Mouse (Mus musculus) erythroblast, adult 5-6 weeks (primary cell): ENCODE results near the gene Col5a1. TPM values are rescaled to one million over a fixed set of nuclear protein-coding genes. Genes with fewer than 3 reads are reported as not detected.

Experiments
- ATAC-seq: replicated peaks from 2 replicates; pipeline ENCODE4 v1.8.0; 2016; ENCODE audit warnings: moderate number of reproducible peaks, mild to moderate bottlenecking, moderate TSS enrichment, inconsistent platforms; ENCODE audit not compliant: poor library complexity, low FRiP score, severe bottlenecking
- total RNA-seq, 2 experiments: library from RNA; stranded (forward) in 1 of 2; stranded (reverse) in 1 of 2; fragments of 150-400 nt in 1 of 2; fragments of 200-764, 138-1000 nt in 1 of 2; gene quantifications; 2 replicates each; pipeline versions ENCODE4 v1.2.3 to v1.2.4; 2015 to 2017; ENCODE audit warnings: low replicate concordance in 2 of 2

Gene Col5a1
- total RNA-seq, 2 experiments from 2014 or later, result 3.1 to 3.9 TPM

- no peak for ATAC-seq
Measured at GRCm38 (mm10) chr2:27956751-27957150, 70.5 kb downstream of the Col5a1 start.

GRCm38 (mm10) chr2:27957184-27957583 is 71.0 kb downstream of the Col5a1 start:
- no peak for ATAC-seq

DNA sequence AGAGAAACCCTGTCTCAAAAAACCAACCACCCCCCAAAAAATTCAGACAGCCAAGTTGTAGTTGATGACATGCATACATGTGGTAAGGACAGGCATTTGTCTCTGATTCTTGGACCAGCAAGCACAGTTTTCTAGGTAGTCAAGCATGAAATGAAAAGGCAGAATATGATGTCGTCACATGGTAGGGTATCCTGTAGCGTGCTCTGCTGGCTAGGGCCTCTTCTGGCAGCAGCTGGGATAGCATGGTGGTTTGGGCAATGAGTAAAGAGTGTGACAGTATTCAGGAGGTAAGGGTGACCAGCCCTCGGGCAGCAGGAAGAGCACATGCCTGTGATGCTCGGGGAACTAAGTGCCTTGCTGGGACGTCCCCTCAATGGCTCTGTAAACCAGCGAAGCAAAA is 73.0 kb downstream of the Col5a1 start:
- no peak for ATAC-seq

DNA sequence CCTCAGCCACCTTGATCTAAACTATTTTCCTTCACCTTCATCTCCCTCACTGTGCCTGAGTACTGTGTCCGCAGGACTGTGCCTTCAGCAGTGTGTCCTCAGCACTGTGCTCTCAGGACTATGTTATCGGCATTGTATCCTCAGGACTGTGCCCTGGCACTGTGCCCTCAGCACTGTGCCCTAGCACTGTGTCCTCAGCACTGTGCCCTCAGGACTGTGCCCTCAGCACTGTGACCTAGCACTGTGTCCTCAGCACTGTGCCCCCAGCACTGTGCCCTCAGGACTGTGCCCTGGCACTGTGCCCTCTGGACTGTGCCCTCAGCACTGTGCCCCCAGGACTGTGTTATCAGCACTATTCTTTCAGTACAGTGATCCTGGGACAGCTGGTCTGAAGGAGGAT is 75.0 kb downstream of the Col5a1 start:
- ATAC-seq, result 0 out of 2 replicates have a peak, but pooled peaks have one; percentile 26

- ATAC-seq, result no peak
Measured at GRCm38 (mm10) chr2:27962406-27962805, 76.2 kb downstream of the Col5a1 start.

DNA sequence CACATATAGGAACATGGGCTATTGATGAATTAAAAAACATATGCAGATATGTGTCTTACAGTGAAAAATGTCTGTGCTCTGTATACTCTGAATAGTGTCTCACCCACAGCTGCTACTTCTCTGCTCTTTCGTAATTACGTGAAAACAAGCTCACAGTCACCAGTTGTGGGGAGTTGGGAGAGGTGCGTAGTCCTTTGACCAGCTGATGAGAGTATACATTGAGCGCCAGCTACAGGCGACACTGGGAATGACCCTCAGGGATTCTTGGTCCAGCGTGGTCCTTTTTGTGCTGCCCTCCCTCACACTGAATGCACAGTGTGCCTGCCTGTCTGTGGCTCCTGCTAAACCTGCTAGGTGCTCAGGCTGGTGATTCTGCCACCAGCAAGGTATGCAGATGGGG is 82.9 kb downstream of the Col5a1 start:
- 0 out of 2 replicates have a peak, but pooled peaks have one; percentile 40 for ATAC-seq

- ATAC-seq, result peak; percentile 72
Measured at GRCm38 (mm10) chr2:27973840-27974239, 87.6 kb downstream of the Col5a1 start.

- no peak for ATAC-seq
Measured at GRCm38 (mm10) chr2:27975786-27976185, 89.6 kb downstream of the Col5a1 start.

- ATAC-seq, result no peak
Measured at GRCm38 (mm10) chr2:27976512-27976911, 90.3 kb downstream of the Col5a1 start.

DNA sequence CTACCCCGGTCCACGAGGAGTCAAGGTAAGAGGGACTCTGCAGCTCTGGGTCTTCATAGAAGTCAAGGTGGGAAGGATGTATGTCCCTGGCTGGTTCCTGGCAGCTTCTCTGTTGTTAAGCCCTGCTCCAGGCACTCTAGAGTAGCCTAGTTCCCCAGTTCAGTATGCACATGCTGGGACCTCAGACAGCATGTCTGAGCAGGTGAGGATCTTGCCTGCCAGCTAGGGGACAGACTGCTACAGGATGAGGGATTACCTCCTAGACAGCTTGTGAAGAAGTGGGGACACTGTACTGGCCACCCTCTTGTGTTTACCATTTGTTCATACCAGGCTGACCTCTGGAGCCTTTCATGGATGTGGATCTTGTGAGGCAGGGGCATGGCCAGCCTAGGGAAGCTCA is 94.8 kb downstream of the Col5a1 start:
- ATAC-seq, result 0 out of 2 replicates have a peak, but pooled peaks have one; percentile 4

DNA sequence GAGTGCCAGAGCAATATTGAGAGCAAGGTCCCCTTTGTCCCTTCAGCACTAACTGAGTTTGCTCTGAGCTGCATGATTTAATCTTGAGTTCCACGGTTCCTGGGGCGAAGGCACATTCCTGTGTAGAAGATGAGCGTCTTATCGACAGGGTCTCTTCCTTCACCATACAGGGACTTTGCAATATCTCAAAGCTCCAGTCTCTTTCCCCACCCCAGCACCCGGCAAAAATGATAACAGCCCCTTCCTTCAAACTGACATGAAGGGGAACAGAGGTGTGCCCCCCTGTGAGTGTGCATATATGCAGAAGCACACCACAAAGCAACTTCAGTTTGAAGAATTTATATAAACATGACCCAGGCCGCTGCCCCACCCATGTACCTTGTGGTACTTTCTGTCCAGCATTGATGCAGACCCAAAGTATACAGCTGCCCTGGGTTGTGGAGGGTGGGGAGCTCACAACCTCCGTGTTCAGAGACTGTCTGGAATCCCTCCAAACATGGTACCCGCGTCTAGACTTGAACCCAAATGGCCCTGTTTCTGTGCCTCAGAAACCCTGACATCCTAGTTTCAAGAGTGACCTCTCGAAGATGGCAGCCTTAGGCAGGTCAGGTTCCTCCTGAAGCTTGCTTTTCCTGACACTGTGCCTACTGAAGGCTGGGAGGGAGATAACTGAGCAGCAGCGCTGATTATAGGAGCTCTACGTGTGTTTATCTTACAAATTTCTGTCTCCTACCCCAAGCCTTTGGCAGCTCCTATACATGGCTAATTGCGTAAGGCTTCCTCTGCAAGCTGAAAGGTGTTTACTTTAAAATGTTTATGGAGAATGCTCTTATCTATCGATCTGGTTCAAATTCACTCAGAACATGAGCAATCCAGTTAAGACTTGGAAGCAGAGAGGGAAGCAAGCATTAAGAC is 95.7 kb downstream of the Col5a1 start:
- ATAC-seq, result peak; percentile 59

GRCm38 (mm10) chr2:27983093-27983492 is 96.9 kb downstream of the Col5a1 start:
- ATAC-seq, result no peak

GRCm38 (mm10) chr2:27983884-27984283 is 97.7 kb downstream of the Col5a1 start:
- peak; percentile 71 for ATAC-seq

GRCm38 (mm10) chr2:27986751-27987150 is 100.5 kb downstream of the Col5a1 start:
- no peak for ATAC-seq

DNA sequence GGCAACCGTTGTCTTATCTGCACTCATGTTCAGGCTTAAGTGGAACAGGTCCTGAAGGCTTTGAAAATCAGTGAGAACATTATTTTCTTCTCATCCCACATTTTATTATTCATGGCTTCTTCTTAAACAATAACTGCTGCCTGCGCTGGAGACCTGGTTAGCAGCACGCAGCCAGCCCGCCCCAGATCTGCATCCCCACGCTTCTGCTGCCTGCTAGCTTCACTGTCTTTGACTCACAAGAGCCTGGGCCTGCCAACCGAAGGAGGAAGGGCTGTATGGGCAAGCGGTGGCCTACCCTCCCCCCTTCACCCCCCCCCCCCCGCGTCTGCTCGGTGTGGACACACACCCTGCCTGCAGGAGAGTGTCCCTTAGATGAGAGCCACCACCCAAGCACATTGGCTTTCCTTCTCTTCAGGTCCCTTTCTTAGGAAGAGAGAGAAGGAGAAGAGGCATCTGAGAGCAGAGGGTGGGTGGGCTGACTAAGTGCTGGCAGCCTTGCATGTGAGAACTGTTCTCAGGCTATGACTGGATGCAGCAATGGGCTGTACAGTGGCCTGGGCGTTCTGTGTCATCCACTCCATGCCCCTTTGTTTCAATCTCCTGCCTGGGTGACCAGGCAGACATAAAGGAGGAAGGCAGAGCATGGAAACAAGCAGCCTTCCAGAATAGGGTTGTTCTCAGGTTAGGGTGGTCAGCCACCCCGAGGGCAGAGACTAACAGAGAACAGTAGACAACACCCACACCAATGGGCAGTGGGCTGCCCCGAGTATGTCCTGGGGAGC is 104.4 kb downstream of the Col5a1 start:
- no peak for ATAC-seq

DNA sequence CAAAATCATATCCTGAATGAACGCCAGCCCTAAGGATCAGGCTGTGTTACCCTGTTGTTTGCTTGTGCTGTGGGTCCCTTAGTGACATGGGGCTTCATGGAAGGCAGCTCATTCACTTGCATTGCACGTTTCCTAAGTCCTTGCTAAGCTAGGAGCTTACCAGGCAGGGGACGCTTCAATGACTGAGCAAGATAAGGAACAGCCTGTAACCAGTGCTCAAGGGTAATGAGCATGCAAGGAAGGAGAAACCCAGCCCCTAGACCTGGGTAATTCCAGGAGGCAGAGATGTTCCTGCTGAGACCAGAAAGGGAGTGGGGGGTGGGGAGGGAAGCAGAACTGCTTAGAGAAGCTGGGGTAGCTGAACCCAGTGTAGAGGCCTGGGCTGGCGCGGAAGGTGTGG is 107.2 kb downstream of the Col5a1 start:
- no peak for ATAC-seq

- ATAC-seq, result peak; percentile 78
Measured at GRCm38 (mm10) chr2:27999996-28000583, 113.9 kb downstream of the Col5a1 start.

GRCm38 (mm10) chr2:28000660-28001059 is 114.4 kb downstream of the Col5a1 start:
- peak; percentile 46 for ATAC-seq

GRCm38 (mm10) chr2:28001206-28001605 is 115.0 kb downstream of the Col5a1 start:
- no peak for ATAC-seq

DNA sequence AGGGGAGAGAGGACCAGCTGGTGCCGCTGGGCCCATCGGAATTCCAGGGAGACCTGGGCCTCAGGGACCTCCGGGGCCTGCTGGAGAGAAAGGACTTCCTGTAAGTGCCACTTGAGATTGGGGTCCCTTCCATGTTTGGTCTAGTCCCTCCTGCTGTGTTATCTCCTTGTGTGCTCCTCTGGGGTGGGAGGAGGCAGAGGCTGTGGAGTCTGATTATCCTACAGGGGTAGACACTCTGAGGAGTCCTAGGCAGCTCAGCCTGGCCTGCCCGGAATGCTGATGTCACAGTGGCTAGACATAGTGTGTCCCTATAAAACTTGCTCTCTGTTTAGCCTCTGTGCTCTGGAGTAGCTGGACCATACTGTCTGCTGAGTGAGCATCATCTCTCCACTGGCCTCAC is 119.0 kb downstream of the Col5a1 start:
- peak; percentile 83 for ATAC-seq
